Mouse (Mus musculus) limb, embryonic 14.5 days (tissue): ENCODE measurements around the gene 1700020N01Rik. TPM values are rescaled to one million over a fixed set of nuclear protein-coding genes. Genes with fewer than 3 reads are reported as not detected.
A peak's percentile ranks its signal among the peaks of the same experiment; 100 is the strongest.

Experiments used
- ATAC-seq: fragments of 200-750 bp; cut with Nextera tagmentation; 2 replicates; pipeline ENCODE4 v1.8.0; 2017; ENCODE audit warnings: low read depth, moderate number of reproducible peaks, moderate TSS enrichment; ENCODE audit not compliant: low FRiP score
- DNase-seq: peaks from one replicate; pipeline ENCODE4 v3.0.0-alpha.2; 2015; ENCODE audit warnings: low spot score
- H3K27ac ChIP-seq: fragments of 300-500 bp; sonication (generic); replicated peaks from 2 replicates; pipeline ENCODE4 v1.5.1; 2014; ENCODE audit warnings: low read depth, mild to moderate bottlenecking, low read length, moderate library complexity, mixed read lengths
- H3K27me3 ChIP-seq: fragments of 300-500 bp; sonication (generic); 2 replicates; pipeline ENCODE4 v1.6.1; 2014; ENCODE audit warnings: low read length, mixed read lengths; ENCODE audit not compliant: control insufficient read depth, insufficient read depth
- H3K36me3 ChIP-seq: fragments of 300-500 bp; sonication (generic); 2 replicates; pipeline ENCODE4 v1.6.1; 2014; ENCODE audit warnings: mild to moderate bottlenecking, low read length, moderate library complexity, mixed read lengths; ENCODE audit not compliant: control insufficient read depth, insufficient read depth
- H3K4me1 ChIP-seq: fragments of 300-500 bp; sonication (generic); 2 replicates; pipeline ENCODE4 v1.6.1; 2014; ENCODE audit warnings: antibody characterized with exemption, low read length, mixed read lengths; ENCODE audit not compliant: control insufficient read depth, insufficient read depth
- H3K4me2 ChIP-seq: fragments of 300-500 bp; sonication (generic); replicated peaks from 2 replicates; pipeline ENCODE4 v1.6.1; 2014; ENCODE audit warnings: low read depth, mild to moderate bottlenecking, low read length, moderate library complexity; ENCODE audit not compliant: severe bottlenecking
- H3K4me3 ChIP-seq: fragments of 300-500 bp; sonication (generic); replicated peaks from 2 replicates; pipeline ENCODE4 v1.5.1; 2014; ENCODE audit warnings: low read length
- H3K9ac ChIP-seq: fragments of 300-500 bp; sonication (generic); 2 replicates; pipeline ENCODE4 v1.6.1; 2014; ENCODE audit warnings: mild to moderate bottlenecking, low read depth, low read length, moderate library complexity; ENCODE audit not compliant: severe bottlenecking
- H3K9me3 ChIP-seq: fragments of 300-500 bp; sonication (generic); 2 replicates; pipeline ENCODE4 v1.6.1; 2016; ENCODE audit warnings: low read length; ENCODE audit not compliant: control insufficient read depth
- POLR2A ChIP-seq: fragments of 200-500 bp; IDR thresholded peaks from 2 replicates; pipeline ENCODE4 v1.8.0; 2012; ENCODE audit warnings: inconsistent platforms, mild to moderate bottlenecking, moderate library complexity, borderline replicate concordance; ENCODE audit not compliant: insufficient read depth, insufficient read length; ENCODE audit errors: extremely low read depth
- WGBS: fragments of 180-500 bp; shearing (Covaris S2); extraction: QIAGEN DNeasy Blood & Tissue Kit; methylation state at CpG from one replicate; pipeline ENCODE4 v1.1.7; 2014; 5-methylcytosine and 5-hydroxymethylcytosine counted together
- polyA plus RNA-seq, 2 experiments: library from polyadenylated mRNA; depleted of rRNA in 1 of 2; stranded (reverse) in 1 of 2; unstranded in 1 of 2; fragments of >200 nt; fragmentation: Nextera tagmentation in 1 of 2; extraction: Ambion mirVana in 1 of 2; gene quantifications; 2 replicates each; pipeline versions ENCODE4 v1.2.1 to v1.2.3; 2012 to 2014

The 1700020N01Rik gene
- polyA plus RNA-seq, 2 experiments = not detected

DNA sequence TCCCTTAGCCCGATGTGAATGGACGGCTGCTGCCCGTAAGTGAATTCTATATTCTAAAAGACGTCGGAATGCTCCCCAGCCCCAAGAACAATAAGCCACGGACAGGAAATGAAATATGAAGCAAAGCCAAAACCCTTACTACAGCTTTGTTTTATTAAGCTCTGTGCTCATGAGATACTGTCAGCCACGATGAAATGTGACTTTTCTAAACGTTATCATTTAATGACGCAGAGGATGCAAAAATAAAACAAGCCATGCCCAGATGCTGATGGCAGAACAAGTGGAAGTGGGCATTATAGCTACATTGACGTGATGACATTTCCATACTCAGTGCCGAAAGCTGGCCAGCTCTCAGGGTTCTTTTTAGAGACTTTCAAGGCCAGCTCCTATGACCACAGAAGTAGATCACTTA lies 76.8 kb downstream of the 1700020N01Rik start:
- DNase-seq (peak; percentile 66), ATAC-seq (no peak)
- H3K36me3 ChIP-seq = no peaks in the 10 kb centered on the region
- WGBS = 47% methylated on average over 11 of the region's 11 CpGs
- no peak overlapping the region for H3K9ac ChIP-seq
- H3K27ac ChIP-seq = peak overlapping the region; percentile 68
- no peaks in the 10 kb centered on the region for H3K27me3 ChIP-seq
- H3K4me1 ChIP-seq = peaks cover 13% of the 10 kb centered on the region
- TF ChIP-seq POLR2A = no peak
- H3K4me3 ChIP-seq = no peak overlapping the region
- H3K9me3 ChIP-seq = no peaks in the 10 kb centered on the region
- no peak overlapping the region for H3K4me2 ChIP-seq

DNA sequence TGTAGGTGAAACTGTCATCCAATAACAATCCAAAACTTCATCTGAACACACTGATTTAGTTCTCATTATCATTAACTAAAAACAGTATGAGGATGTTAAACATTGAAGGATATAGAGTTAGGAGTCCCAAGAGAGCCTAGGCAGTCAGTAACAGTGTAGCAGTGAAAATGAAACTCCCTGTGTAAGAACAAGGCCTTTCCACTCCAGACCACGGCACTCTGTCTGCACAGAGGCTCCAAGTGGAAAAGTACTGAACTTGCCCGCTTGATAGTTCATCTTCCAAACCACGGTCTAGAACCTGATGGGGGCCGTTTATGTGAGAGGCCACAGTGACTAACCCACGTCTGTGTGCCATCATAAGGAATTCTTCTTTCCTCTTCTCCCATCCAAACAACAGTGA lies 77.2 kb downstream of the 1700020N01Rik start:
- H3K27me3 ChIP-seq = no peaks in the 10 kb centered on the region
- H3K9me3 ChIP-seq = no peaks in the 10 kb centered on the region
- H3K4me3 ChIP-seq = no peak overlapping the region
- TF ChIP-seq POLR2A = no peak
- no peaks in the 10 kb centered on the region for H3K36me3 ChIP-seq
- no peak for ATAC-seq
- WGBS = 57% methylated on average over 5 of the region's 5 CpGs
- DNase-seq = no peak
- peak overlapping the region; percentile 68; the same call in 1 of the 2 replicates for H3K27ac ChIP-seq
- H3K4me2 ChIP-seq = no peak overlapping the region
- no peak overlapping the region for H3K9ac ChIP-seq
- H3K4me1 ChIP-seq = peaks cover 13% of the 10 kb centered on the region

Other genes starting within 250 kb of the 1700020N01Rik start
- 0.03 TPM in 2 replicates for gene Aldh8a1, start 215.9 kb upstream of the 1700020N01Rik start, polyA plus RNA-seq (2012; rRNA removed)
- not detected in 2 replicates for gene Aldh8a1, start 215.9 kb upstream of the 1700020N01Rik start, polyA plus RNA-seq (2014; fragmentation: Nextera tagmentation; extraction: Ambion mirVana)